Mouse (Mus musculus): ENCODE data around the gene Serpinb3b. TPM values are rescaled to one million over a fixed set of nuclear protein-coding genes. Genes with fewer than 3 reads are reported as not detected.
"Not testable (repeated sequence)": the region's sequence is repeated elsewhere in the genome, so short reads cannot be mapped to it uniquely, and the experiment has no call there.

Gene Serpinb3b
- polyA plus RNA-seq (2015; fragmentation: Nextera tagmentation; extraction: Ambion mirVana): 7.4 and 9.9 TPM in 2 replicates

DNA sequence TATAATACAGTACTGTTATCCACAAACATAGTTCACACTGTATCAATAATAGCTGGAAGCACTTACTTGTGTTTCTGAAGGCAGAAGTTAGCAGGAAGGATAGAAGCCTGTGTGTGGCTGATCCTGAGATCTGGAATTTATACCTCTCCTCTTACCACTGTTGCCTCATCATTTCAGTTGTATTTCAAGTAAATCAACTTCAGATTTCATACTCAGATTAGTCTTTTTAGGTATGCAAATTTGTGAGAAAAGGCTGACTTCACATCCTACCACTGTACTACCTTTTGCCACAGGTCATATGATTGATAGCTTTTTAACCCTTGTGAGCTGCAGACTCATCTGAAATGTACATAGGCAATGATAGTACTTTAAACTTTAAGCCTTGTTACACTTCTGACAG is at the start of gene Serpinb3b, which contains the start of gene Serpinb3c:
Gene Serpinb3b, minus strand, starts transcription at position 101 of the 400 bp plus-strand sequence.
Gene Serpinb3c, minus strand, starts transcription at position 111 of the 400 bp plus-strand sequence.
- not testable (repeated sequence) for H3K9ac ChIP-seq; ATAC-seq (ENCODE audit: insufficient number of reproducible peaks, low FRiP score, low TSS enrichment, low read depth); H3K36me3 ChIP-seq; H3K9me3 ChIP-seq; H3K4me3 ChIP-seq; H3K4me2 ChIP-seq; H3K27ac ChIP-seq; H3K4me1 ChIP-seq; H3K27me3 ChIP-seq

DNA sequence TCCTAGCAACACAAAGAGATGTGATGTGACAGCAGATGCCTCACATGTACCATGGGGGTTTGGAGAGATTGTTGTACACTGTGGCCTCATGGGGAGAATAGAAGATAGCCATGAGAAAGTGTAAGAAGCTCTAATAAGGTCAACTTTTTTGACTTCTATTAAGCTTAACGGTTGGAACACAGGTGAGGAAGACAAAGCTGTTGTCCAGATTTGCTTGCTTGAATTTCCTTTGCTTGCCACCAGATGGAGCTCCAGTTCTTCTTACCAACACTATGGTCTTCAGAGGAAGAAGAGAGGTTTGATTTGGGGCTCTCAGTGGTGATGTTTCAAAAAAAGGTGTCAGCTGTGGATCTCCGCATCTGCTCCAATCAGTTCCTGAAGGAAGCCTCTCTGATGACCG is 35.0 kb downstream of the Serpinb3b start:
- H3K36me3 ChIP-seq; H3K9me3 ChIP-seq; H3K4me1 ChIP-seq; H3K27me3 ChIP-seq; H3K27ac ChIP-seq; ATAC-seq (ENCODE audit: insufficient number of reproducible peaks, low FRiP score, low TSS enrichment, low read depth); H3K4me2 ChIP-seq; H3K4me3 ChIP-seq; H3K9ac ChIP-seq: not testable (repeated sequence)
- WGBS: 36% methylated on average over 3 of the region's 3 CpGs

- not testable (repeated sequence) for H3K9me3 ChIP-seq; H3K4me1 ChIP-seq; H3K27ac ChIP-seq; H3K36me3 ChIP-seq; H3K4me3 ChIP-seq; H3K4me2 ChIP-seq; H3K27me3 ChIP-seq; ATAC-seq (ENCODE audit: insufficient number of reproducible peaks, low FRiP score, low TSS enrichment, low read depth); H3K9ac ChIP-seq
- 81% methylated on average over 1 of the region's 1 CpGs for WGBS
Measured at GRCm38 (mm10) chr1:107217276-107217675, 60.9 kb downstream of the Serpinb3b start.

GRCm38 (mm10) chr1:107127453-107127852 is 150.7 kb downstream of the Serpinb3b start:
- not testable (repeated sequence) for H3K4me3 ChIP-seq; H3K27ac ChIP-seq; H3K9me3 ChIP-seq; H3K9ac ChIP-seq; ATAC-seq (ENCODE audit: insufficient number of reproducible peaks, low FRiP score, low TSS enrichment, low read depth); H3K27me3 ChIP-seq; H3K4me2 ChIP-seq; H3K36me3 ChIP-seq; H3K4me1 ChIP-seq

Other genes with a start within 250 kb of the Serpinb3b start
- 14.5 and 16.4 TPM in 2 replicates for gene Serpinb3a, start 226.1 kb downstream of the Serpinb3b start, polyA plus RNA-seq (2015; fragmentation: Nextera tagmentation; extraction: Ambion mirVana)
- 0.52 and 0.56 TPM in 2 replicates for gene Serpinb3d, start 194.9 kb downstream of the Serpinb3b start, polyA plus RNA-seq (2015; fragmentation: Nextera tagmentation; extraction: Ambion mirVana)
- 11.6 and 13.9 TPM in 2 replicates for gene Serpinb3c, start within 50 bp of the Serpinb3b start, polyA plus RNA-seq (2015; fragmentation: Nextera tagmentation; extraction: Ambion mirVana)
- gene Serpinb11, start 82.8 kb upstream of the Serpinb3b start, polyA plus RNA-seq (2015; fragmentation: Nextera tagmentation; extraction: Ambion mirVana): 17.9 and 20.7 TPM in 2 replicates
- gene Serpinb7, start 121.3 kb upstream of the Serpinb3b start, polyA plus RNA-seq (2015; fragmentation: Nextera tagmentation; extraction: Ambion mirVana): 44.6 and 46.6 TPM in 2 replicates
- gene Serpinb2, start 233.1 kb upstream of the Serpinb3b start, polyA plus RNA-seq (2015; fragmentation: Nextera tagmentation; extraction: Ambion mirVana): 21.5 and 26.7 TPM in 2 replicates

Measured in limb, embryonic 15.5 days (tissue).